Mouse (Mus musculus) MEL (cell line): ENCODE results near the gene Msl3. TPM values are rescaled to one million over a fixed set of nuclear protein-coding genes. Genes with fewer than 3 reads are reported as not detected.

ENCODE experiments used
- DNase-seq: peaks from one replicate; pipeline ENCODE4 v3.0.0; 2011; ENCODE audit warnings: low read depth, low spot score
- H3K27ac ChIP-seq: 2 replicates; pipeline ENCODE4 v1.5.1; 2012; ENCODE audit warnings: low read depth, mild to moderate bottlenecking, control low read depth, low read length, moderate library complexity; ENCODE audit not compliant: control insufficient read depth
- H3K27me3 ChIP-seq, 2 experiments: fragments of 150-350 bp in 1 of 2; sonication (generic) in 1 of 2; 2 replicates each; pipeline ENCODE4 v1.6.1; 2012; ENCODE audit warnings: low read length in 2 of 2, mild to moderate bottlenecking in 2 of 2, improper control_type of control experiment in 1 of 2, moderate library complexity in 1 of 2; ENCODE audit not compliant: insufficient read depth in 2 of 2, control insufficient read depth in 1 of 2
- H3K36me3 ChIP-seq, 2 experiments: 2 replicates each; pipeline ENCODE4 v1.6.1; 2012 to 2014; ENCODE audit warnings: low read length in 2 of 2, improper control_type of control experiment in 1 of 2, inconsistent platforms in 1 of 2, mild to moderate bottlenecking in 1 of 2; ENCODE audit not compliant: insufficient read depth in 2 of 2, control insufficient read depth in 1 of 2
- H3K4me1 ChIP-seq, 2 experiments: fragments of 150-350 bp in 1 of 2; sonication (generic) in 1 of 2; 2 replicates each; pipeline ENCODE4 v1.6.1; 2012; ENCODE audit warnings: low read length in 2 of 2, improper control_type of control experiment in 1 of 2, mild to moderate bottlenecking in 1 of 2; ENCODE audit not compliant: insufficient read depth in 2 of 2, control insufficient read depth in 1 of 2
- H3K4me3 ChIP-seq, 2 experiments: fragments of 150-350 bp in 1 of 2; sonication (generic) in 1 of 2; 2 replicates each; pipeline ENCODE4 v1.5.1; 2012; ENCODE audit warnings: low read depth in 2 of 2, low read length in 2 of 2, mild to moderate bottlenecking in 2 of 2, moderate library complexity in 2 of 2, control low read depth in 1 of 2, improper control_type of control experiment in 1 of 2; ENCODE audit not compliant: control insufficient read depth in 1 of 2, insufficient read depth in 1 of 2
- H3K79me2 ChIP-seq: 2 replicates; pipeline ENCODE4 v1.6.1; 2012; ENCODE audit warnings: mild to moderate bottlenecking, low read length, moderate library complexity; ENCODE audit not compliant: control insufficient read depth, poor library complexity, insufficient read depth
- H3K9ac ChIP-seq: 2 replicates; pipeline ENCODE4 v1.6.1; 2012; ENCODE audit warnings: low read depth, mild to moderate bottlenecking, control low read depth, low read length, moderate library complexity; ENCODE audit not compliant: control insufficient read depth, poor library complexity, severe bottlenecking
- H3K9me3 ChIP-seq: fragments of 150-350 bp; sonication (generic); replicated peaks from 2 replicates; pipeline ENCODE4 v1.6.1; 2012; ENCODE audit warnings: mild to moderate bottlenecking, low read length, improper control_type of control experiment, moderate library complexity; ENCODE audit not compliant: insufficient read depth
- BHLHE40 ChIP-seq: IDR thresholded peaks from 2 replicates; pipeline ENCODE4 v1.6.1; 2012; ENCODE audit warnings: low read depth, mild to moderate bottlenecking, inconsistent platforms, low read length, improper control_type of control experiment, borderline replicate concordance
- CTCF ChIP-seq, 3 experiments: IDR thresholded peaks in 2 of 3; conservative IDR thresholded peaks in 1 of 3; 2 replicates each; pipeline ENCODE4 v1.5.1; 2011 to 2012; ENCODE audit warnings: low read length in 3 of 3, low read depth in 2 of 3, mild to moderate bottlenecking in 2 of 3, improper control_type of control experiment in 1 of 3, inconsistent platforms in 1 of 3, mixed read lengths in 1 of 3, moderate library complexity in 1 of 3; ENCODE audit not compliant: control insufficient read depth in 1 of 3, insufficient read depth in 1 of 3, poor library complexity in 1 of 3, severe bottlenecking in 1 of 3
- E2F4 ChIP-seq: IDR thresholded peaks from 2 replicates; pipeline ENCODE4 v1.6.1; 2011; ENCODE audit warnings: low read depth, low read length, improper control_type of control experiment, borderline replicate concordance
- EP300 ChIP-seq, 2 experiments: IDR thresholded peaks; 2 replicates each; pipeline ENCODE4 v1.6.1; 2011; ENCODE audit warnings: improper control_type of control experiment in 2 of 2, low read length in 2 of 2, low read depth in 1 of 2, mild to moderate bottlenecking in 1 of 2
- ETS1 ChIP-seq: IDR thresholded peaks from 2 replicates; pipeline ENCODE4 v1.6.1; 2012; ENCODE audit warnings: low read depth, mild to moderate bottlenecking, inconsistent platforms, low read length, improper control_type of control experiment, moderate library complexity
- GABPA ChIP-seq: IDR thresholded peaks from 2 replicates; pipeline ENCODE4 v1.6.1; 2012; ENCODE audit warnings: low read depth, mild to moderate bottlenecking, inconsistent platforms, low read length, improper control_type of control experiment, moderate library complexity
- GATA1 ChIP-seq: IDR thresholded peaks from 2 replicates; pipeline ENCODE4 v1.6.1; 2011; ENCODE audit warnings: low read depth, low read length, improper control_type of control experiment
- JUND ChIP-seq: IDR thresholded peaks from 2 replicates; pipeline ENCODE4 v1.6.1; 2011; ENCODE audit warnings: low read depth, mild to moderate bottlenecking, improper control_type of control experiment, low read length
- KAT2A ChIP-seq: conservative IDR thresholded peaks from 2 replicates; pipeline ENCODE4 v1.6.1; 2012; ENCODE audit warnings: low read depth, low read length, improper control_type of control experiment, inconsistent platforms
- MAFK ChIP-seq: IDR thresholded peaks from 2 replicates; pipeline ENCODE4 v1.6.1; 2011; ENCODE audit warnings: low read depth, mild to moderate bottlenecking, low read length, improper control_type of control experiment, borderline replicate concordance
- MAX ChIP-seq: IDR thresholded peaks from 2 replicates; pipeline ENCODE4 v1.6.1; 2011; ENCODE audit warnings: low read length, improper control_type of control experiment
- MAZ ChIP-seq: IDR thresholded peaks from 2 replicates; pipeline ENCODE4 v1.6.1; 2012; ENCODE audit warnings: low read depth, mild to moderate bottlenecking, inconsistent platforms, low read length, improper control_type of control experiment
- MEF2A ChIP-seq: IDR thresholded peaks from 2 replicates; pipeline ENCODE4 v1.6.1; 2014; ENCODE audit warnings: low read depth, mild to moderate bottlenecking, inconsistent platforms, low read length, improper control_type of control experiment; ENCODE audit not compliant: poor library complexity, insufficient replicate concordance, severe bottlenecking; ENCODE audit errors: extremely low read depth
- MXI1 ChIP-seq: IDR thresholded peaks from 2 replicates; pipeline ENCODE4 v1.6.1; 2011; ENCODE audit warnings: mild to moderate bottlenecking, low read depth, low read length, improper control_type of control experiment
- MYB ChIP-seq: IDR thresholded peaks from 2 replicates; pipeline ENCODE4 v1.6.1; 2011; ENCODE audit warnings: mild to moderate bottlenecking, low read depth, low read length, improper control_type of control experiment
- MYC ChIP-seq: IDR thresholded peaks from 2 replicates; pipeline ENCODE4 v1.6.1; 2011; ENCODE audit warnings: low read depth, mild to moderate bottlenecking, low read length, improper control_type of control experiment, moderate library complexity
- NELFE ChIP-seq: IDR thresholded peaks from 2 replicates; pipeline ENCODE4 v1.6.1; 2011; ENCODE audit warnings: low read depth, low read length, improper control_type of control experiment
- NRF1 ChIP-seq: IDR thresholded peaks from 2 replicates; pipeline ENCODE4 v1.6.1; 2014; ENCODE audit warnings: low read depth, mild to moderate bottlenecking, inconsistent platforms, low read length, improper control_type of control experiment, moderate library complexity; ENCODE audit not compliant: poor library complexity, insufficient read depth, severe bottlenecking
- POLR2A ChIP-seq, 2 experiments: IDR thresholded peaks; 2 replicates each; pipeline ENCODE4 v1.6.1; 2011 to 2012; ENCODE audit warnings: low read length in 2 of 2, mild to moderate bottlenecking in 2 of 2, control low read depth in 1 of 2, improper control_type of control experiment in 1 of 2, low read depth in 1 of 2, moderate library complexity in 1 of 2; ENCODE audit not compliant: control insufficient read depth in 1 of 2, insufficient read depth in 1 of 2, poor library complexity in 1 of 2
- POLR2AphosphoS2 ChIP-seq: IDR thresholded peaks from 2 replicates; pipeline ENCODE4 v1.6.1; 2011; ENCODE audit warnings: low read length, improper control_type of control experiment
- POLR2AphosphoS5 ChIP-seq: IDR thresholded peaks from 2 replicates; pipeline ENCODE4 v1.6.1; 2012; ENCODE audit warnings: low read depth, borderline replicate concordance, mild to moderate bottlenecking, inconsistent platforms, low read length, moderate library complexity, mixed read lengths
- RAD21 ChIP-seq: IDR thresholded peaks from 2 replicates; pipeline ENCODE4 v1.6.1; 2011; ENCODE audit warnings: mild to moderate bottlenecking, low read depth, low read length, improper control_type of control experiment
- SIN3A ChIP-seq: IDR thresholded peaks from 2 replicates; pipeline ENCODE4 v1.6.1; 2012; ENCODE audit warnings: low read length, improper control_type of control experiment, inconsistent platforms
- SMC3 ChIP-seq: IDR thresholded peaks from 2 replicates; pipeline ENCODE4 v1.6.1; 2011; ENCODE audit warnings: low read depth, low read length, improper control_type of control experiment
- TAL1 ChIP-seq: IDR thresholded peaks from 2 replicates; pipeline ENCODE4 v1.6.1; 2012; ENCODE audit warnings: mild to moderate bottlenecking, inconsistent platforms, low read length, moderate library complexity, mixed read lengths
- TBP ChIP-seq: IDR thresholded peaks from 2 replicates; pipeline ENCODE4 v1.8.0; 2011; ENCODE audit warnings: low read depth, low read length, improper control_type of control experiment
- TCF12 ChIP-seq: IDR thresholded peaks from 2 replicates; pipeline ENCODE4 v1.6.1; 2014; ENCODE audit warnings: low read depth, mild to moderate bottlenecking, inconsistent platforms, low read length, improper control_type of control experiment, moderate library complexity
- USF1 ChIP-seq: IDR thresholded peaks from 2 replicates; pipeline ENCODE4 v1.6.1; 2014; ENCODE audit warnings: low read depth, mild to moderate bottlenecking, inconsistent platforms, low read length, improper control_type of control experiment, moderate library complexity
- ZMIZ1 ChIP-seq: IDR thresholded peaks from 2 replicates; pipeline ENCODE4 v1.6.1; 2012; ENCODE audit warnings: low read depth, mild to moderate bottlenecking, inconsistent platforms, low read length, improper control_type of control experiment, moderate library complexity
- polyA plus RNA-seq, 2 experiments: library from polyadenylated mRNA; stranded (reverse) in 1 of 2; unstranded in 1 of 2; fragments of >175 nt in 1 of 2; fragments of >200 nt in 1 of 2; gene quantifications; 2 replicates each; pipeline versions ENCODE4 v1.2.1 to v1.2.4; 2012; ENCODE audit warnings: low replicate concordance in 2 of 2, low read depth in 1 of 2; ENCODE audit not compliant: insufficient read length in 2 of 2, insufficient read depth in 1 of 2, missing spikeins in 1 of 2
- total RNA-seq: library from RNA; depleted of rRNA; stranded (reverse); fragments of 300-350 nt; gene quantifications from 2 replicates; pipeline ENCODE4 v1.2.3, GENCODE M21; 2012; rRNA removed

Gene Msl3
- 76.7 and 77.4 TPM in 2 replicates for total RNA-seq
- polyA plus RNA-seq: 100 to 1,000 TPM in 1 of 2 experiments, 10 to 100 TPM in 1; 79.9 to 229 TPM

DNA sequence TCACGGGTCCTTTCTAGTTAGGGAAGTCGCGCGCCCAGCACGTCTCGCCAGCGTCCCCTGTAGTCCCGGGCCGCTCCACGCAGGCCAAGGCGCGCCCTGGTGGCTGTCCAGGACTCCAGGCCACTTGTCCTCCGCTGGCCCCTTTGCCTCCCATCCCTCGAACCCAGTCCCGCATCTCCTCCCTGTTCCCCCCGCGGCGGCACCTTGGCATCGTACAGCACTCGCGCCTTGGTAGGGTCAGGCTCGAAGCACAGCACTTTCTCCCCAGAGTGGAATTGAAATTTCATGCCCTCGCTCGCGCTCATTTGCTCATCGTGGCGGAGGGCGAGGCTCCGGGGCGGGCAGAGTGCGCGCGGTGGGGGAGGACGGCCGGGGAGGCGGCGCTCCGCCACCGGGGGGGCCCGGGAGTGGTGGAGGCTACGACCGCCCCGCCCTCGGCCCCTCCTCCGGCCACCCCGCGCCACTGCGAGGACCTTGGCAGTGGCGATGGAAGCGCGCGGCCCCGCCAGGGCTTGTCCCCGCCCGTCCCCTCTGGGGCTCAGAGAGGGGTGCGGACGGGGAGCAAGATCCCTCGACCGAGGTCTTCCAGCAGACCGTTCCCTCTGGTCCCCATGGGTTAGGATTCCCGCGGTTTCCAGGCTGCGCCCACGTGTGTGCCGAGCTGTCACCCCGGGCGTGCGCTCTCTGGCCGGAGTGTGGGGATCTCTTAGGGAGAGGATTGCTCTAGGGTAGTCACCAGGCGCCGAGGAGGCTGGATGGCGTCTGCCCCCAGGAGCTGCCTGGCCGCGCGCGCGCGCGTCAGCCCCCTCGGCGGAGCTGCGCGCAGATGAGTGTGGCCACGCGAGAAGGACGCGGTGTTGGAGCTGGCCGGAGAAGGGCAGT, at the start of gene Msl3:
TSS of gene Msl3 (minus strand) at position 374 of the 882 bp plus-strand sequence.
- peak within 1 kb of the TSS; percentile 97 for H3K27ac ChIP-seq

DNA sequence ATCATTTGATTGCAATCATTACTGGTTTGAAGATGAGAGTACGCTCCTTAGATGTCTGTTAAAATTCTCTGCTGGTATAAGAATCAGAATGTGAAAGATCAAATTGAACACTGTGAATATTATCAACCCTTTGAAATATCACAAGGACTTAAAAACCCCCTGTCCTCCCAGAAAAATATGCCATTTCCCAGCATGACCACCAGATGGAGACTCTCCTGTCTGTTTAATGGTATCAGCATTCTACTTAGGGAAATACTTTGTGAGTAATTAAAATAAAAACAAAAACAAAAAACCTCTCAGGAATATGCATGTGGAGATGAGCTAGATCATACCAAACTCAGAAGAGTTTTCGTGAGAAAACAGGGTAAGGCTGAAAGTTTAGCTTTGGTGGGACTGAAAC, 44.3 kb upstream of the Msl3 start:
- Histone ChIP-seq H3K9me3 (no peaks in the 10 kb centered on the region), H3K4me1 (no peaks in the 10 kb centered on the region), H3K36me3 (no peaks in the 10 kb centered on the region), H3K9ac (no peak overlapping the region), H3K4me3 (no peak overlapping the region), H3K27ac (no peak overlapping the region), H3K27me3 (no peaks in the 10 kb centered on the region; a peak in 1 of 4 replicates), H3K79me2 (no peaks in the 10 kb centered on the region)
- DNase-seq: peak; percentile 48
- TF ChIP-seq TBP (no peak), SMC3 (peak; percentile 72), E2F4 (no peak), RAD21 (peak; percentile 29), TAL1 (no peak), CTCF (IDR thresholded peaks at IDR 0.05 in 2 of 3, conservative IDR thresholded peaks at IDR 0.05 in 1 of 3; ENCODE audit: control insufficient read depth in 1 of 3, insufficient read depth in 1 of 3, low read depth in 2 of 3, low read length in 3 of 3, poor library complexity in 1 of 3, severe bottlenecking in 1 of 3) (peak; percentile 15 to 59 (median 35); a peak in 5 of 6 replicates)
- TF ChIP-seq, all 39 proteins: peak for 3

More for the DNA sequence above, at the start of gene Msl3:
- H3K27me3 ChIP-seq: no peaks in the 10 kb centered on the region
- peaks cover 0 to 5% of the 10 kb centered on the region in 2 experiments; a peak in 2 of 4 replicates for H3K4me1 ChIP-seq
- TF ChIP-seq MAZ (peak; percentile 74), POLR2A (IDR thresholded peaks at IDR 0.05; ENCODE audit: control insufficient read depth in 1 of 2, insufficient read depth in 1 of 2, low read depth in 1 of 2, low read length in 2 of 2, poor library complexity in 1 of 2) (peak; percentile 71 to 86), MYB (0 out of 2 replicates have a peak, but pooled peaks have one; percentile 55), MAX (peak; percentile 79), GABPA (no peak), USF1 (peak; percentile 62; the same call in 1 of the 2 replicates), ETS1 (peak; percentile 52; the same call in 1 of the 2 replicates), ZMIZ1 (peak; percentile 61), KAT2A (peak; percentile 71; the same call in 1 of the 2 replicates), NRF1 (peak; percentile 47; the same call in 1 of the 2 replicates), MXI1 (peak; percentile 92), SIN3A (peak; percentile 39; the same call in 1 of the 2 replicates), NELFE (peak; percentile 87), MYC (no peak; the same call in none of the 2 replicates), E2F4 (0 out of 2 replicates have a peak, but pooled peaks have one; percentile 82), JUND (no peak), MAFK (no peak), POLR2AphosphoS5 (peak; percentile 36; the same call in 1 of the 2 replicates), TCF12 (peak; percentile 48; the same call in 1 of the 2 replicates), RAD21 (no peak), BHLHE40 (0 out of 2 replicates have a peak, but pooled peaks have one; percentile 21), GATA1 (no peak), TBP (no peak; the same call in none of the 2 replicates), CTCF (IDR thresholded peaks at IDR 0.05 in 2 of 3, conservative IDR thresholded peaks at IDR 0.05 in 1 of 3; ENCODE audit: control insufficient read depth in 1 of 3, insufficient read depth in 1 of 3, low read depth in 2 of 3, low read length in 3 of 3, poor library complexity in 1 of 3, severe bottlenecking in 1 of 3) (peak in 2 of 3 experiments; percentile 52 to 57; a peak in 5 of 6 replicates), MEF2A (peak; percentile 58; the same call in 1 of the 2 replicates), EP300 (IDR thresholded peaks at IDR 0.05; ENCODE audit: low read depth in 1 of 2, low read length in 2 of 2) (peak in 1 of 2 experiments; percentile 37; a peak in 1 of 4 replicates), TAL1 (no peak), POLR2AphosphoS2 (peak; percentile 90)
- peak; percentile 96 for DNase-seq
- H3K36me3 ChIP-seq: peaks cover 5 to 14% of the 10 kb centered on the region in 2 experiments
- peaks cover 10% of the 10 kb centered on the region; the same call in 1 of the 2 replicates for H3K79me2 ChIP-seq
- H3K9ac ChIP-seq: peak within 1 kb of the TSS; percentile 94
- H3K9me3 ChIP-seq: no peaks in the 10 kb centered on the region
- peak within 1 kb of the TSS; percentile 83 to 93 for H3K4me3 ChIP-seq
